22 mouse cellular contexts compared by ENCODE assay signal in the genomic region with DNA sequence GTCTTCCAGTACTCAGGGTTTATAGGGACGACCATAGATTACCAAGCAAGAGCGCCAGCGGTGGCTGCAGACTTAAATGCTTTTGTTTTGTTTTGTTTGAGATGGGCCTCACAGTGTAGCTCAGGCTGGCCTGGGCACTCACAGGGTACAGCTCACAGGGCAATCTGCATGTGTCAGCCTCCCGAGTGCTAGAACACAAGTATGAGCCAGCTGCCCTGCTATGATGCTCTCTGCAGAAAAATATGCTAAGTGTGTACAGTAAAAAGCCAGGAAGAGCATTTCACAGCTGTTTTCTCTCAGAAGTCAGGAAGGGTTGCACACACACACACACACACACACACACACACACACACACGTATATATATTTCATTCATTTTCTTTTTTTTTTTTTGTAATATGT. TPM values are rescaled to one million over a fixed set of nuclear protein-coding genes. Genes with fewer than 3 reads are reported as not detected.
DNase-seq lines count a peak whose midpoint lies in the region; ATAC-seq and TF ChIP-seq lines count a peak whose summit lies in the region.
"Had no signal": no experiment of that assay in that cellular context is flagged by ENCODE, and none has a peak within 500 bp of the region (broad histone marks: within the 10 kb centered on the region; RNA-seq: fewer than 3 reads in every experiment).

No protein-coding gene starts in this region.

- no peaks in the 10 kb centered on the region for H3K9me3 ChIP-seq in intestine, embryonic 15.5 days
- no peaks in the 10 kb centered on the region for H3K9me3 ChIP-seq in intestine, postnatal 0 days (ENCODE audit: control insufficient read depth)
- H3K9me3 ChIP-seq in lung, embryonic 16.5 days (ENCODE audit: control insufficient read depth, low read length): peaks cover 4% of the 10 kb centered on the region; the same call in 1 of the 2 replicates
- H3K9me3 ChIP-seq: hindbrain, embryonic 12.5 days; hindbrain, embryonic 15.5 days had no signal

- H3K9ac ChIP-seq in intestine, embryonic 15.5 days: no peak overlapping the region
- H3K9ac ChIP-seq in intestine, postnatal 0 days (ENCODE audit: low read depth, low read length): no peak overlapping the region
- no peak overlapping the region for H3K9ac ChIP-seq in lung, embryonic 16.5 days (ENCODE audit: low read length)
- H3K9ac ChIP-seq: forebrain, embryonic 13.5 days; hindbrain, embryonic 12.5 days; hindbrain, embryonic 15.5 days had no signal

- ATAC-seq in intestine, embryonic 15.5 days: no peak
- no peak for ATAC-seq in intestine, postnatal 0 days
- ATAC-seq in lung, embryonic 16.5 days (ENCODE audit: low read depth): no peak
- ATAC-seq: CD4-positive, CD25-positive, alpha-beta regulatory T cell, adult 4 months; forebrain, embryonic 13.5 days; forebrain, embryonic 16.5 days had no signal

- peak overlapping the region; percentile 27; the same call in 1 of the 2 replicates for H3K27ac ChIP-seq in intestine, embryonic 15.5 days
- H3K27ac ChIP-seq in intestine, postnatal 0 days (ENCODE audit: low read depth, low read length): no peak overlapping the region
- peak overlapping the region; percentile 34; the same call in 1 of the 2 replicates for H3K27ac ChIP-seq in lung, embryonic 16.5 days (ENCODE audit: low read length)
- H3K27ac ChIP-seq: forebrain, embryonic 10.5 days; forebrain, embryonic 13.5 days; heart, adult 2 months; hindbrain, embryonic 12.5 days; hindbrain, embryonic 15.5 days had no signal

- no peaks in the 10 kb centered on the region for H3K36me3 ChIP-seq in intestine, embryonic 15.5 days
- no peaks in the 10 kb centered on the region for H3K36me3 ChIP-seq in intestine, postnatal 0 days (ENCODE audit: control insufficient read depth, insufficient read depth)
- no peaks in the 10 kb centered on the region for H3K36me3 ChIP-seq in lung, embryonic 16.5 days (ENCODE audit: control insufficient read depth, insufficient read depth, low read length)
- H3K36me3 ChIP-seq: forebrain, embryonic 10.5 days; hindbrain, embryonic 12.5 days; hindbrain, embryonic 15.5 days had no signal

- H3K4me1 ChIP-seq in intestine, embryonic 15.5 days (replicated peaks): peaks cover 5% of the 10 kb centered on the region; the same call in 1 of the 2 replicates
- H3K4me1 ChIP-seq in intestine, postnatal 0 days (replicated peaks; ENCODE audit: control insufficient read depth, insufficient read depth, low read length): no peaks in the 10 kb centered on the region
- H3K4me1 ChIP-seq in lung, embryonic 16.5 days (replicated peaks; ENCODE audit: control insufficient read depth, insufficient read depth, low read length): peaks cover 8% of the 10 kb centered on the region; the same call in 1 of the 2 replicates
- H3K4me1 ChIP-seq: forebrain, embryonic 13.5 days; hindbrain, embryonic 12.5 days; hindbrain, embryonic 15.5 days had no signal

- WGBS in intestine, embryonic 15.5 days: 69% methylated on average over 5 of the region's 5 CpGs
- WGBS in intestine, postnatal 0 days: 79% methylated on average over 5 of the region's 5 CpGs
- WGBS in lung, embryonic 16.5 days: 64% methylated on average over 5 of the region's 5 CpGs

- no peak overlapping the region for H3K4me2 ChIP-seq in intestine, embryonic 15.5 days (replicated peaks)
- H3K4me2 ChIP-seq in intestine, postnatal 0 days (replicated peaks; ENCODE audit: low read depth): no peak overlapping the region
- no peak overlapping the region for H3K4me2 ChIP-seq in lung, embryonic 16.5 days (ENCODE audit: low read depth, low read length)
- H3K4me2 ChIP-seq: forebrain, embryonic 13.5 days; heart, embryonic 11.5 days; hindbrain, embryonic 12.5 days; hindbrain, embryonic 15.5 days had no signal

- no peak for TF ChIP-seq CTCF in intestine, postnatal 0 days (IDR thresholded peaks at IDR 0.05; ENCODE audit: low read depth)

- DNase-seq in lung, adult 18-20 months: no peak
- DNase-seq in CD4-positive helper T cell, adult 2 months (ENCODE audit: low read depth, low spot score): peak; percentile 47
- DNase-seq in thymus, postnatal 25 days: peak; percentile 40
- DNase-seq in cerebellum, postnatal 25 days: no peak
- DNase-seq: adrenal gland, adult 8-10 months; adrenal gland, postnatal 25 days; cerebellum, adult 11-12 months; cerebellum, adult 8-10 months; cerebellum, postnatal 10 days; gastrocnemius, postnatal 10 days; gastrocnemius, postnatal 36 days; heart, adult 2 months had no signal

- H3K4me3 ChIP-seq in intestine, embryonic 15.5 days (replicated peaks): no peak overlapping the region
- no peak overlapping the region for H3K4me3 ChIP-seq in intestine, postnatal 0 days (ENCODE audit: low read depth, low read length)
- H3K4me3 ChIP-seq in lung, embryonic 16.5 days (ENCODE audit: low read length): no peak overlapping the region
- H3K4me3 ChIP-seq: forebrain, embryonic 10.5 days; forebrain, embryonic 13.5 days; heart, adult 2 months; hindbrain, embryonic 12.5 days; hindbrain, embryonic 15.5 days had no signal

- H3K27me3 ChIP-seq in intestine, embryonic 15.5 days (replicated peaks): no peaks in the 10 kb centered on the region
- no peaks in the 10 kb centered on the region for H3K27me3 ChIP-seq in intestine, postnatal 0 days (replicated peaks; ENCODE audit: control insufficient read depth, insufficient read depth, low read length)
- no peaks in the 10 kb centered on the region for H3K27me3 ChIP-seq in lung, embryonic 16.5 days (ENCODE audit: control insufficient read depth, insufficient read depth, low read depth, low read length)
- H3K27me3 ChIP-seq: forebrain, embryonic 13.5 days; hindbrain, embryonic 12.5 days; hindbrain, embryonic 15.5 days had no signal

RNA-seq across cellular contexts. Expression of gene Fam102a, which starts 34.7 kb away (rescaled TPM):
- polyA plus RNA-seq in intestine, embryonic 15.5 days (2015; fragmentation: Nextera tagmentation; extraction: Ambion mirVana): 9.7 and 9.8 TPM in 2 replicates
- 18.0 and 18.4 TPM in 2 replicates for polyA plus RNA-seq in intestine, postnatal 0 days (2015; fragmentation: Nextera tagmentation; extraction: Ambion mirVana)
- polyA plus RNA-seq in lung, embryonic 16.5 days (2015; fragmentation: Nextera tagmentation; extraction: Ambion mirVana): 11.9 and 12.7 TPM in 2 replicates

RNA-seq across cellular contexts. Expression of gene Slc25a25, which starts 49.2 kb away (rescaled TPM):
- 20.0 and 20.1 TPM in 2 replicates for polyA plus RNA-seq in intestine, embryonic 15.5 days (2015; fragmentation: Nextera tagmentation; extraction: Ambion mirVana)
- polyA plus RNA-seq in intestine, postnatal 0 days (2015; fragmentation: Nextera tagmentation; extraction: Ambion mirVana): 45.1 and 52.6 TPM in 2 replicates
- 16.0 and 17.5 TPM in 2 replicates for polyA plus RNA-seq in lung, embryonic 16.5 days (2015; fragmentation: Nextera tagmentation; extraction: Ambion mirVana)

RNA-seq across cellular contexts. Expression of gene Naif1, which starts 50.2 kb away (rescaled TPM):
- polyA plus RNA-seq in intestine, embryonic 15.5 days (2015; fragmentation: Nextera tagmentation; extraction: Ambion mirVana): 4.7 and 5.0 TPM in 2 replicates
- 2.9 and 3.2 TPM in 2 replicates for polyA plus RNA-seq in intestine, postnatal 0 days (2015; fragmentation: Nextera tagmentation; extraction: Ambion mirVana)
- 6.5 and 6.8 TPM in 2 replicates for polyA plus RNA-seq in lung, embryonic 16.5 days (2015; fragmentation: Nextera tagmentation; extraction: Ambion mirVana)

Comparison
In these comparisons a context has a peak if more than half of its experiments do, and no peak if none do; other contexts are left out.
1. DNase-seq: peak in CD4-positive helper T cell, adult 2 months (single experiment) and thymus, postnatal 25 days (single experiment); none in lung, adult 18-20 months (0 of 2) and cerebellum, postnatal 25 days (0 of 2).